Mouse (Mus musculus) heart, adult 2 months (tissue): ENCODE measurements around the gene Slbp. TPM values are rescaled to one million over a fixed set of nuclear protein-coding genes. Genes with fewer than 3 reads are reported as not detected.
A peak's percentile ranks its signal among the peaks of the same experiment; 100 is the strongest.

ENCODE experiments used
- DNase-seq, 2 experiments: peaks; one replicate each; pipeline ENCODE4 v3.0.0; 2021
- H3K27ac ChIP-seq: fragments of 200-600 bp; 2 replicates; pipeline ENCODE4 v1.8.1; 2022
- H3K27me3 ChIP-seq: fragments of 200-500 bp; 2 replicates; pipeline ENCODE4 v1.6.1; 2012; ENCODE audit warnings: mild to moderate bottlenecking, low read length, inconsistent platforms, mixed read lengths; ENCODE audit not compliant: control insufficient read depth, insufficient read depth
- H3K36me3 ChIP-seq: fragments of 200-500 bp; 2 replicates; pipeline ENCODE4 v1.6.1; 2012; ENCODE audit warnings: low read length, inconsistent platforms; ENCODE audit not compliant: control insufficient read depth, insufficient read depth
- H3K4me1 ChIP-seq: fragments of 200-500 bp; 2 replicates; pipeline ENCODE4 v1.6.1; 2011; ENCODE audit warnings: low read length; ENCODE audit not compliant: control insufficient read depth, insufficient read depth
- H3K4me3 ChIP-seq: fragments of 200-600 bp; 2 replicates; pipeline ENCODE4 v1.8.1; 2022
- H3K79me2 ChIP-seq: fragments of 200-500 bp; replicated peaks from 2 replicates; pipeline ENCODE4 v1.6.1; 2012; ENCODE audit warnings: mild to moderate bottlenecking, inconsistent platforms, low read length, moderate library complexity, mixed read lengths; ENCODE audit not compliant: control insufficient read depth, insufficient read depth
- H3K9ac ChIP-seq: fragments of 200-500 bp; 2 replicates; pipeline ENCODE4 v1.6.1; 2012; ENCODE audit warnings: low read depth, mild to moderate bottlenecking, control low read depth, inconsistent platforms, low read length, mixed read lengths
- CTCF ChIP-seq: fragments of 200-600 bp; IDR thresholded peaks from 2 replicates; pipeline ENCODE4 v1.8.1; 2022; ENCODE audit warnings: antibody characterized with exemption, mild to moderate bottlenecking, moderate library complexity
- EP300 ChIP-seq: fragments of 200-500 bp; IDR thresholded peaks from 2 replicates; pipeline ENCODE4 v1.6.1; 2011; ENCODE audit warnings: low read depth, low read length, control low read depth; ENCODE audit not compliant: insufficient read depth
- POLR2A ChIP-seq: fragments of 200-500 bp; IDR thresholded peaks from 2 replicates; pipeline ENCODE4 v1.6.1; 2011; ENCODE audit warnings: mild to moderate bottlenecking, low read depth, low read length, control low read depth; ENCODE audit not compliant: insufficient read depth
- WGBS: fragments of 180-500 bp; shearing (Covaris S2); methylation state at CpG from one replicate; pipeline ENCODE4 v1.1.7; 2018; 5-methylcytosine and 5-hydroxymethylcytosine counted together
- intact Hi-C: fragments of 180-260 bp; cut with DNase I; formaldehyde crosslinking; loops from one replicate; pipeline ENCODE4 v1.15.1; 2025
- polyA plus RNA-seq: library from polyadenylated mRNA; depleted of rRNA; stranded (reverse); fragments of >200 nt; gene quantifications from 2 replicates; pipeline ENCODE4 v1.2.3, GENCODE M21; 2012
- total RNA-seq, 2 experiments: library from RNA; stranded (reverse); gene quantifications; 2 replicates each; pipeline ENCODE4 v1.2.3; 2021

Slbp gene
- total and polyA plus RNA-seq, 3 experiments, result 7.7 to 12.7 (median 10.6) TPM

GRCm38 (mm10) chr5:33651017-33651416 is 1.4 kb downstream of the Slbp start:
- DNase-seq, result no peak
- Histone ChIP-seq H3K4me1 (peaks cover 2% of the 10 kb centered on the region), H3K79me2 (0 out of 2 replicates have a peak, but pooled peaks cover 3% of the 10 kb centered on the region), H3K27me3 (no peaks in the 10 kb centered on the region), H3K4me3 (peak overlapping the region; percentile 73), H3K27ac (peak overlapping the region; percentile 100), H3K9ac (no peak overlapping the region), H3K36me3 (peaks cover 11% of the 10 kb centered on the region; the same call in 1 of the 2 replicates)
- TF ChIP-seq EP300 (no peak), POLR2A (no peak), CTCF (no peak)
- 11% methylated on average over 2 of the region's 2 CpGs for WGBS
- intact Hi-C loops, result loop anchor here (2.0 to 10.0 kb wide), 3 partner anchors 20 to 714 kb away; partner anchors contain the start of genes Fam193a and Mxd4

DNA sequence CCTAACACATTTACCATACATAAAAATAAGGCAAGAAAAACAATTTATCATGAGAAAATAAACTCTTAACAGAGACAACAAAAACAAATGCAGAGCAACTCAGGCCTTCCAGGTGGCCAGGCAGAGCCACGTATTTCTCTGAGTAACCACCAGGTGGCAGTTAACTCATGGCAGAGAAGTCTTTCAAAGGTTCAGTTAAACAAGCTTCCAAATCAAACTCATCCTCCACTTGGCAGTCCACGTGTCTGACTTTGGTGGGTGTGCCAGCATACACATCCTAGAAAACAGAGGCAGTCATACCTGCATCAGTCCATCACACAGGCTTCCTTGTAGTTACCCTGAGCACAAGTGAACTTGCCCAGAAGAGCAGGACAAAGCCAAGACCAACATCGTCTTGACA is 11.7 kb downstream of the Slbp start:
- Histone ChIP-seq H3K79me2 (no peaks in the 10 kb centered on the region; the same call in 1 of the 2 replicates), H3K4me1 (peaks cover 4% of the 10 kb centered on the region), H3K27ac (no peak overlapping the region), H3K27me3 (no peaks in the 10 kb centered on the region), H3K9ac (no peak overlapping the region), H3K4me3 (no peak overlapping the region), H3K36me3 (no peaks in the 10 kb centered on the region; the same call in 1 of the 2 replicates)
- intact Hi-C loops, result no loop called here
- 29% methylated on average over 3 of the region's 3 CpGs for WGBS
- TF ChIP-seq POLR2A, result no peak
- TF ChIP-seq EP300, result no peak
- TF ChIP-seq CTCF, result peak; percentile 93
- DNase-seq, result peak in 1 of 2 experiments; percentile 38

- Histone ChIP-seq H3K4me3 (no peak overlapping the region), H3K27me3 (no peaks in the 10 kb centered on the region), H3K27ac (peak overlapping the region; percentile 63), H3K4me1 (peaks cover 4% of the 10 kb centered on the region), H3K9ac (no peak overlapping the region), H3K79me2 (no peaks in the 10 kb centered on the region; the same call in 1 of the 2 replicates), H3K36me3 (no peaks in the 10 kb centered on the region; the same call in 1 of the 2 replicates)
- no peak for DNase-seq
- TF ChIP-seq EP300, result no peak
- TF ChIP-seq POLR2A, result no peak
- TF ChIP-seq CTCF, result no peak
- WGBS, result 21% methylated on average over 4 of the region's 4 CpGs
- intact Hi-C loops, result no loop called here
These were observed 13.5 kb downstream of the Slbp start for GRCm38 (mm10) chr5:33638826-33639225.

GRCm38 (mm10) chr5:33637606-33638350 is 14.6 kb downstream of the Slbp start:
- peaks cover 4% of the 10 kb centered on the region for H3K4me1 ChIP-seq
- no peak for DNase-seq
- no peak overlapping the region for H3K27ac ChIP-seq
- H3K36me3 ChIP-seq, result no peaks in the 10 kb centered on the region; the same call in 1 of the 2 replicates
- no peak for TF ChIP-seq EP300
- TF ChIP-seq CTCF, result no peak
- WGBS, result 74% methylated on average over 3 of the region's 3 CpGs
- H3K4me3 ChIP-seq, result no peak overlapping the region
- no peaks in the 10 kb centered on the region; the same call in 1 of the 2 replicates for H3K79me2 ChIP-seq
- intact Hi-C loops, result no loop called here
- H3K27me3 ChIP-seq, result no peaks in the 10 kb centered on the region
- no peak overlapping the region for H3K9ac ChIP-seq

- intact Hi-C loops, result no loop called here
- no peak for DNase-seq
- 90% methylated on average over 3 of the region's 3 CpGs for WGBS
- TF ChIP-seq EP300 (no peak), POLR2A (no peak), CTCF (no peak)
- Histone ChIP-seq H3K27ac (no peak overlapping the region), H3K27me3 (no peaks in the 10 kb centered on the region), H3K9ac (no peak overlapping the region), H3K36me3 (no peaks in the 10 kb centered on the region), H3K4me3 (no peak overlapping the region), H3K4me1 (peaks cover 8% of the 10 kb centered on the region), H3K79me2 (no peaks in the 10 kb centered on the region; the same call in 1 of the 2 replicates)
These were observed 17.0 kb downstream of the Slbp start for GRCm38 (mm10) chr5:33635361-33635760.

DNA sequence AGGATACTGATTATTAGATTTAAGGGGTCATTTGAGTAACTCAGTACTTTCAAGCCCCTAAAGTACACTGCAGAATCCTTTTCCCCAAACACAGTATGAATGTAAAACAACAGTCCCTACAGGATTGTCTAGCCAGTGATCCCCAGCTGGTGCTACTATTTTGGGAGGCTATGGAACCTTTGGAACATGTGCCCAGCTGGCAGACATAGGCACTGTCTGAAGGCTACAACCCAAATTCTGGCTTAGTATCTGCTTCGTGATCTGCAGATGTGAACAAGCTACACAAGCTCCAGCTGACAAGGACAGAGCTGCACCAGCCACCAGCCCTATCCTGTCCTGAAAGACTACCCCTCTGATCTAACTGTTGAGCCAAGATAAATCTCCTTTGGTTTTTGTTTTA is 19.8 kb downstream of the Slbp start:
- peak in 1 of 2 experiments; percentile 28 for DNase-seq
- no peaks in the 10 kb centered on the region for H3K27me3 ChIP-seq
- no peak overlapping the region for H3K4me3 ChIP-seq
- H3K79me2 ChIP-seq, result no peaks in the 10 kb centered on the region
- H3K36me3 ChIP-seq, result no peaks in the 10 kb centered on the region
- no peak overlapping the region for H3K9ac ChIP-seq
- TF ChIP-seq EP300, result no peak
- no peak for TF ChIP-seq CTCF
- no peak for TF ChIP-seq POLR2A
- intact Hi-C loops, result loop anchor here (5.0 kb wide), 1 partner anchor 305 kb away; the partner anchor contains the start of gene Nelfa
- H3K27ac ChIP-seq, result peak overlapping the region; percentile 61
- H3K4me1 ChIP-seq, result peaks cover 12% of the 10 kb centered on the region
- WGBS, result 54% methylated on average over 1 of the region's 1 CpGs
